Mouse (Mus musculus) heart, postnatal 36 days (tissue): ENCODE results near the gene Vps41. TPM values are rescaled to one million over a fixed set of nuclear protein-coding genes. Genes with fewer than 3 reads are reported as not detected.

Experiments used
- DNase-seq, 2 experiments: peaks; one replicate each; pipeline ENCODE4 v3.0.0; 2021 to 2022
- intact Hi-C: fragments of 180-260 bp; cut with DNase I; formaldehyde crosslinking; loops from one replicate; pipeline ENCODE4 v1.15.1; 2025
- total RNA-seq, 2 experiments: library from RNA; stranded (reverse); gene quantifications; 2 replicates each; pipeline ENCODE4 v1.2.3; 2021

Vps41 gene
- total RNA-seq, 2 experiments from 2014 or later, result 33.1 to 35.1 TPM

DNA sequence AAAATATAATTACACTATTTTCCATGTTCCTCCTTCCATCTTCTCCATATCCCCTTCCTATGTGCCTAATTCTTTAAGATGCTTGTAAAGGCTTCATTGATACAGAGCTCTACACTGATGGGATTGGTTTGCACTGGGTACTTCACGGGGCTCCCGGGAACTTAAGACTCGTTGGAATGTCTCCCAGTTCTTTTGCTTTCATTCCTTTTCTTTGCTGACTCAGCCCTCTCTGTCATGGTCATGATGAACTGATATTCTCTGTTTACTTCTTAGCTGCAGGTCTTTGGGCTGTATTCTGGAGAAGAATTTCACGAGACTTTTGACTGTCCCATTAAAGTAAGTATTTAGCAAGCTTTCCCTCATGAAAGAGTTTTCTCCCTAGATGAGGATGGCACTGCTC is 74.2 kb downstream of the Vps41 start:
- no peak for DNase-seq
- intact Hi-C loops, result no loop called here

DNA sequence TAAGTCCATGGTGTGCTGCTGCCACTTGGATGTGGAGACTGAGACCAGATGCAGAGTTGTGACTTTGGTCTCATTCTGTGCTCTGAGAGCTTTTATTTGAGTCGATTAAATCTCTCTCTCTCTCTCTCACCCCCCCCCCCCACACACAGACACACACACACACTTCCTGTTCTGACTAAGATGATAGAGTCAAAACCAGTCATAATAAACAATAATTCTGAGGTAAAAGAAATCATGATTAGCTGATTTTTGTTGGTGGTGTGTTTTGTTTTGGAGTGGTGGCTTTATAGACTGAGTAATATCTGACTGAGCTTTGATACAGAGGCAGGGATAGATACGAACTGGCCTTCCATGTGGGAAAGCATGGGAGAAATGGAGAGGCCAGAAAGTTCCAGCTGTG is 74.6 kb downstream of the Vps41 start:
- intact Hi-C loops, result no loop called here
- DNase-seq, result no peak

DNA sequence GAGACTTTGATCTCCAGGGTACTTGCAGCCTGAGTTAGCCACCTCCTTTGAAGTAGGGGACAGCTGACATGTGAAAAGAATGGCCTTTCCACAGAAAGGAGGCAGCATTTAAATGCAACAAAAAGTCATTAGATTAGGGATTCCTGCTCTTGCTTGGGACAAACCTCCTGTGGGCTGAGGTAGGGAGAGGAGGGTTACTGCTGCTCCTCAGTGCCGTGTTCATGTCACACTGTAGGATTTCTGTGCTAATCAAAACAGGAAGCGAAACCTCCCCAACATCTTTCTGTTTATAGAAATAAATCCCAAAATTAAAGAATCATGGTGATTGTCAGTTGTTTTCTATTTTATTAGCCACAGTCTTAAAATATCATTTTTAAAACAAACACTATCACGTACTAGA is 77.4 kb downstream of the Vps41 start:
- intact Hi-C loops, result no loop called here
- no peak for DNase-seq

DNA sequence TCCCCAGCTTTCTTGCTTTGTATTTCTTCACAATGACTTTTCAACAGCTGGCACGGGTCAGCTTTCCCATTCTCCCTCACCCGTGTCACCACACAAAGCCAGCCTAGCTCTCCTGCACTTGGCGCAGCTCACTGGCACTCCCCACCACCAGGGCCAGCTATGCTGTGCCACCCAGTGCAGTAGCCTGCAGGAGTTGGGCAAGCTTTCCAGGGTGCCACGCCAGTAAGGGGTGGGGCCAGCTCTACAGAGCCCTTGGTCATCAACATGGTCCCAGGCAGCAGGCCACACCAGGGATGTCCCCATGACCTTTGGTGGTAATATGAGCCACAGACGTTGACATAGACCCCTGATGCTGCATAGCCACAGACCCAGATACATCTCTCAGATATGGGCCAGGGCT is 80.5 kb downstream of the Vps41 start:
- DNase-seq, result no peak

DNA sequence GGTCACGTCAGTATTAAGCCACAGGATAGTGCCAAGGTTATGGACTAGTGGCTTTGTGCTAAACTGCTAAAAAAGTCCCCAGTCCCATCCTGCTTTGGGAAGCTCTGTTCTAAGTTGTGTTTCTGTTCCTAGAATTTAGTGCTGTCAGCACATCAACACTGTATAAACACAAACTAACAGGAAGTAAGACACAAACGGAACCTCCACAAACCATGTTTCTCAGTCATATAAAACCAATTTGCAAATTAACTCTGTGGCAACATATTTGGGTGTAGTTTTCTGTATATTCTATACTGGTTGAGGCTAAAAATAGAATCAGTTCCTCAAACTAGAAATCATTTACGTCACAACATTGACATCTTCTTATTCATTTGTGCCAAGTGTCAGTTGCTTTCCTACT is 83.3 kb downstream of the Vps41 start:
- DNase-seq, result no peak
- intact Hi-C loops, result no loop called here

More for the DNA sequence above, 80.5 kb downstream of the Vps41 start:
- intact Hi-C loops, result no loop called here

DNA sequence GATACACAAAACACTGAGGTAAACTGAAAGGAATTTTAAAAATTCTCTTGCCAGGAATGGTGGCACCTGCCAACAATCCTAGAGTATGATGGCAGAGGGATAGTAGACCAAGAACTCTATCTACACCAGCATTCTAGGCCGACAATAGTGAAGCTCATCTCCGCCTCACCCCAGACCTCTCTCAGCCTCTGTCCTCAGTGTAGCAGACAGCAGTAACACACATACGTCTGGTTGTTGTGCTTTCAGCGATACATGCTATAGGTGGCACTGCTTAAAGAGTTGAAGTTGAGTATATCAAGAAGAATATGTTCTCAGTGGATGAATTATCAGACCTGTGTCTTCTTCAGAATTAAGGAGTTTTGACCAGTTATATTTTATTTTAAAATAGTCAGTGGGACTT is 92.4 kb downstream of the Vps41 start:
- intact Hi-C loops, result loop anchor here (5.0 kb wide), 1 partner anchor 112 kb away; no protein-coding TSS in a partner anchor
- DNase-seq, result no peak

DNA sequence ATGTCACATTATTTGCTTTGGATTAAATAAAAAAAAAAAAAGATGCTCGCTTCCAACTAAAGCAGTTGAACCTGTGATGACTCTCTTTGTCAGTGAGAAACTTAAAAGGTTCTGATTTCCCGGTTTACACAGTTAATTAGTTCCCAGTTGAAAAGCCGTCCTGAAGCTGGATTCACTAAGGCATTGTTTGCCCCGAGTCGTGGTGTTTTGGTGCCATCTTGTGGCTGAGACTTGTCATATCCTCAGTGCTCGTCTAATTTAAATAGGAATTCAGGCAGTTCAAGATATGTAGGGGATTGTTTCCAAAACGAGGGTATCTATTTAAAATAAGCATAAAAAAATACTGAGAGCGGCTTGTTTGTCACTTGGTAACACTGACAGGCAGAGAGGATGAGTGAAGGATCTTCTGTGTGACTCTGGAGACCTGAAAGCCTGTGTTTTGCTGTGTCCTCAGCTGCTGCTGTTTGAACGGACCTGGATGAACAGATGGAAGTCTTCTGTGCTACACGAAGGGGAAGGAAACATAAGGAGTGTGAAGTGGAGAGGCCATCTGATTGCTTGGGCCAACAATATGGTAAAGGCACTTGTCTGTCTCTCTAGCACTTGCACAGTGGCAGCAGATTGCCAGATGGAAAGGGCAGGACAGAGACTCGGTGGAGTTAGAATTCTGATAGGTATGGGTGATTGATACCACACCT is 93.0 kb downstream of the Vps41 start:
- intact Hi-C loops, result loop anchor here (1.0 to 5.0 kb wide), 4 partner anchors 113 to 973 kb away; no protein-coding TSS in a partner anchor
- peak; percentile 39 to 49 for DNase-seq

DNA sequence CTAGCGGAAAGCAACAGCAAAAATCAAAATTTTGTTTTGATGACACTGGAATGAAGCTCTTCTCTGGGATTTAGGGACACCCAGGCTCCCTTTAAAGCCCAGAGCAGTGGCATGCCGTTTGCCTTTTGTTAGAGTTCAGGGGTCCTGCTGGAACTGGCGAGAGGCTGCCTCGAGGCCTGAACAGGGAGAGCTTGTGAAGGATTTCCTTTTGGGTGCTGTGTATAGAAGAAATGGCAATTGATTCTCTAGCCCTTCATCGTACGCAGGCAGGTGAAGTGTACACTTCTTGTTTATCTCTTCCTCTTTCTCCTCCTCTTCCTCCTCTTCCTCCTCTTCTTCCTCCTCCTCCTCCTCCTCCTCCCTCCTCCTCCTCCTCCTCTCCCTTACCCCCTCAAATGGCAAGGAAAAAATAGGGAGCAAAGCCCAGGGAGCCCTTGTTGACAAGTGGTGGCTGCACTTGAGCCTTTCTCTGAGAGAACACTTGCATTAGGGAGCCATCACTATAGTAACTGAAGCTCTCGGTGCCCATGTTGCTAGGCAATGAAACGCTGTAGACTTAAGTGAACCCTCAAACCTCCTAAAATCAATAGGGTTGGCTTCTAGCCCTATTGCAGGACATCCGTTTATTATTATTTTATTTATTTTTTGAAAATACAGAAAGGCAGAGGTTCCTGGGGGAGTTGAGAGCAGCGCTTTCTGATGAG is 107.5 kb downstream of the Vps41 start:
- no peak for DNase-seq
- intact Hi-C loops, result no loop called here

DNA sequence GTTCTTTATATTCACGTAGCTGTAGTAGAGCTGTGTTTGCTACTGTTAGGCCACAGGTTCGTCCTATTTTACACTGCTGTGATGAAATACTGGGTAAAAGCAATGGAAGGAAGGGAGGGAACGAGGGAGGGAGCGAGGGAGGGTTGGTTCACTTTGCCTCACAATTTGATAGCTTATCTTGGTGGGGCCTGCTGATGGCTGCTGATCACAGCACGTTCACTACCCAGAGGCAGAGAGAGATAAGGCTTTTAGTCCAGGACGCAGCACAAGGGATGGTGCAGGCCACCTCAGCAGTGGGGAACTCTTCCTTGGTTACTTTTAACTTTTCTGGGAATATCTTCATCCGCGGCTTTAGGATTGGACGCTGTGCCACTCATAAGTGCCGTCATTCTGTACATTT is 109.9 kb downstream of the Vps41 start:
- intact Hi-C loops, result no loop called here
- no peak for DNase-seq

DNA sequence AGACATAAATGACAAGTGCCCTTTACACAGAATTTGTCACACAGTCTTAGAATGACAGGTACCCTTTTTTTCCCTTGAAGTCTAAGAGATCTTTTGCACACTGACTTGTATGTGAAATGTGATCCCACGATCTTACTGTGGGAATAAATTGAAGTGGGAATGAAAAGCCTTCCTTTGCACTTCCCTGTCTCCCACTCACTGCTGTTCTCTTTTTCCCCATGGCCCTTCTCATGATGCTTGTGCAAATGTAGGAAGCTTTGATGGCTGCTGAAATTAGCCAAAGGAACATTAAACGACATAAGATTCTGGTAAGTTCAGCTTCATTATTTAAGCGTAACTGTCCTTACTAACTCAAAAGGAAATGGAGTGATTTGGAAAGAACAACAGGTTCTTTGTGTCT is 113.4 kb downstream of the Vps41 start:
- no peak for DNase-seq
- intact Hi-C loops, result no loop called here

DNA sequence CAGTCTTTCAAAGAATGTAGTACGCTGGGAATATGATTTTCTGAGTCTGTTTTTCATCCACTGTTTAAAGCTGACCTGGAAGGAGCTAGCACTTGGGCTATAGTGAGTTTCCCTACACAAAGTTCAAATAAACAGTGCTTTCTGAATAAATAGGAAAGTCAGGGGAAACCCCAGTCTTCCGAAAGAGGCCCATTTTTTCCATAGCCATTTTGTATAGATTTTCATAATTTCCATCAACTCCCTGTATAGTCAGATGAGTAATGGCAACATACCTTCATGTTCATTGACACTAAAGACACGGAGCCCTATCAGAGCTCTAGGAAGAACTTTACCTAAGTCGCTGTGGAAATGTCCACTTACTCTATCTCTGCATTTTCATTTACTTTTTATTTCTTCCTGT is 122.1 kb downstream of the Vps41 start:
- no peak for DNase-seq
- intact Hi-C loops, result no loop called here

DNA sequence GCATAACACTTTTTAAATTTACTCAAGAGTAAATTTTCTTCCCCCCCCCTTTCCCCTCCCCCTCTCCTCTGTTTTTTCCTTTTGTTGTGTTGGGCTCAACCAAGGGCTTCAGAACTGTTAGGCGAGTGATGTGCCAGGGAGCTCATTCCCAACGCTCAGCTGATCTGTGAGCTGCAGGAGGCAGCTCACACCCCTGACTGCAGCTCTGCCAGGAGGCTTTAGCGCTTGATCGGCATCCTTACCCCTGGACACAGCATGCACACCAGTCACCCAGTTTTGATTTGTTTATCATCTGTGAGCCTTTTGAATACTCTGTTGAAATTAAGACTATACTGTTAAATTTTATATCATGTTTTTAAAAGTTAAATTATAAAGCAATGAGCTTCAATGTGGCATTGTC is 123.3 kb downstream of the Vps41 start:
- intact Hi-C loops, result no loop called here
- no peak for DNase-seq

DNA sequence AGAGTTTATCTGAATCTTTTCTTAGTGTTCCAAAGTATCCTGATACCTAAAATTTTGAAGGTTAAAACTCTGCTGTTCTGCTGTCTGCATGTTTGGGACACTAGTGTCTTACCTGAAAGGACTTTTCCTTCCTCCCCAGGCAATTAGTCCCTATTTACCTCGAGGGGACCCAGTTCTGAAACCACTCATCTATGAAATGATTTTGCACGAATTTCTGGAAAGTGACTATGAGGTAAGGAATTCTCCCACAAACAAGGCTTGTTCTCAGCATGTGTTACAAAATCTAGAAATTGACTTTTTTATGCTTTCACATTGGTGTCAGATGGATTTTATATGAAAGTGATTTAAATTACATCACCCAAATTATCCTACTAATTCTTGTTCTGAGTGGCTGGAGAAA is 123.9 kb downstream of the Vps41 start:
- no peak for DNase-seq
- intact Hi-C loops, result no loop called here

DNA sequence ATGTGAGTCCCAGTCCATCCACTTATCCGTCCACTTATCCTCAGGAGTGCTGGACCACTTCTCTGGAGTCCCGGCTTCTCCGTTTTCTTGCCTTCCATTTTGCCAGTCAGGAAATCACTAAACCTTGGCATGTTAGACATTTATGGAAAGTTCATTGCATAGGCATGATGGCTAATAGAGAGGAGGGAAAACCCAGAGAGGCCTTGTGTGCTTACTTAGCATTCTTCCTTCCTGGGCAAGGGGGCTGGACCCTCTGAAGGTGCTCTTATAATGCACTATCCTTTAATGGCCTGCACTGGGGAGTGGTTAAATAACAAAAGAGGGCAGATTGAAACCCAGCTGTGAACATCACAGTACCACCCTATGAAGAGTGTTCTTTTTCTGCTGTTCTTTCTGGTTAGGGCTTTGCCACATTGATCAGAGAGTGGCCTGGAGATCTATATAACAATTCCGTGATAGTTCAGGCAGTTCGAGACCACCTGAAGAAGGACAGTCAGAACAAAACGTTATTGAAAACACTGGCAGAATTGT is 124.7 kb downstream of the Vps41 start:
- DNase-seq, result no peak
- intact Hi-C loops, result no loop called here

DNA sequence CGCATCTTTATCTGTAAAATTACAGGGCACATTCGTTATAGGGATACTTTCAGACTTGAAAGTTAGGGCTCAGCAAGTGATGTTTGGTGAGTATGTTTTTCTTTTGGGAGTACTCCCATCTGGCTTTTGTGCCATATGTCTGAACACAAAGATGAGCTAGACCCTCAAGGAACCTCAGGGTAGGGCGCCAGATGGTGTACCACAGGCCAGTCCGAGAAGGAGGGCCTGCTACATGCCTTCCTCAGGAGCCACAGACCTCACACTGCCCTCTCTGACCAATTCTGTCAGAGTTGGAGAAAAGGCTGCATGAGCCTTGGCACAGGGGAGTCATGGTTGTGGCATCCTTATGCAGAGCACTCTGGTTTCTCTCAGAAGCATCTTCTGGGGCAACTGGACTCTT is 125.5 kb downstream of the Vps41 start:
- intact Hi-C loops, result no loop called here
- no peak for DNase-seq

DNA sequence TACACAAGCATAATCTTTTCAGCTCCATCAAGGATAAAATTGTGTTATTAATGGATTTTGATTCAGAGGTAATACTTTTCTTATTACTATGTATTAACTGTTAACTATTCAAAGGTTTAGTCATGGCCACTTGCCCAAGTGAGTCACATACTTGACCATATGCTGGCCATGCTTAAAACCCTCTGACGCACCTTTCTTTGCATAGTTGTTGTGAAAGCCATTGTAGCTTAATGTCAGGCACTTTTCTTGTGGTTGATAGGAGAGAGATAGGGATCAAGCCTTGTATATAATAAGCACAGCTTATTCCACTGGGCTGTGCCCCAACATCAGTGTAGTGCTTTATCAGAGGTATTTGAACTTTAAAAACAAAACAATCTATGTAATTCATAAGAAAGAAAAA is 126.5 kb downstream of the Vps41 start:
- no peak for DNase-seq
- intact Hi-C loops, result no loop called here

DNA sequence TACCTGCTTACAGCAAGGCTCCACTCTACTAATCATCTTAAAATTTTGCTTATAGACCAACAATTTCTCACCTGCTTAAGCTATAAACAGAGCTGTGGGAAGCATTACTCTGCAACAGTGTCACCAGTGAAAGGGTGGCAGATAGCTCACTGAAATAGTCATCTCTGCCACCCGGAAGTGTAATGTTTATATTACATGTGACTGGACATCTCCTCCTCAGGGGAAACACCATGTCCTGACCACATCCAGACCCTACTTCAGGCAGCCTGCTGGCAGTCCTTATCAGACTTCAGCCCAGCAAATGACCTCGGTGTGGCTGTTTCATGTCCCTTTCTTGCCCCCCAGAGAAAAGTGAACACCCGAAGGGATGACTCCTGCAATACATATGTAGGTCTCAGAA is 130.3 kb downstream of the Vps41 start:
- intact Hi-C loops, result no loop called here
- DNase-seq, result no peak

DNA sequence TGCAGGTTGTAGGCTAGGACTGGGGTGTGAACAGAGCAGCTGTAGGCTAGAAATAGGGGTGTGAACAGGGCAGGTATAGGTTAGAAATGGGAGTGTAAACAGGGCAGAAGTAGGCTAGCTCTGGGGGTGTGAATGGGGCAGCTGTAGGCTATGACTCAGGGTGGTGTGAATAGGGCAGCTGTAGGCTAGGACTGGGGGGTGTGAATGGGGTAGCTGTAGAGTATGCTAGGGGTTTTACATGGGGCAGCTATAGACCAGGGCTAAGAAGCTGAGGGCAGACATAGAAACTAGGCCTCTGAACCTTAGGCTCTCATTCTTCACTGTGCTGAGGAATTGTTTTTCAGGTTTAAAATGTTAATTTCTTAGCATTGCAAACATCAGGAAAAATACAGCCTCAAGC is 132.5 kb downstream of the Vps41 start:
- intact Hi-C loops, result no loop called here
- no peak for DNase-seq

DNA sequence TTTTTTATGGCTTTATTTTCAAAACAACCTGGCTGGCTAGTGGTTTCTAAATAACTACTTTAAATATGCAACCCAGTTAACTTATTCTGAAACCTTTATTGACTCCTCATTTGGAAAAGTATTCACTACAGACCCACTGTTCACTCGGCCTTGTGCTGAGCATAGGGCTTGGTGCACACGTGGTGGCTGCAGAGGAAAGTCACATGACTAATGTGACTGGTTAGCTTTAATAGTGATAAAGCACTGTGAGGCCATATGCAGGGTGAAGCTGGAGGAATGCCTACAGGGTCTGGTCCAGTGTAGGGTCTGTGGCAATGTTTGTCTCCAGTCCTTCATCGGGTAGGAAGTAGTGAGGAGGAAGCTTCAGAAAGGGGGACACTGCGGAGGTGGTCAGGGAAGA is 134.1 kb downstream of the Vps41 start:
- intact Hi-C loops, result no loop called here
- no peak for DNase-seq

DNA sequence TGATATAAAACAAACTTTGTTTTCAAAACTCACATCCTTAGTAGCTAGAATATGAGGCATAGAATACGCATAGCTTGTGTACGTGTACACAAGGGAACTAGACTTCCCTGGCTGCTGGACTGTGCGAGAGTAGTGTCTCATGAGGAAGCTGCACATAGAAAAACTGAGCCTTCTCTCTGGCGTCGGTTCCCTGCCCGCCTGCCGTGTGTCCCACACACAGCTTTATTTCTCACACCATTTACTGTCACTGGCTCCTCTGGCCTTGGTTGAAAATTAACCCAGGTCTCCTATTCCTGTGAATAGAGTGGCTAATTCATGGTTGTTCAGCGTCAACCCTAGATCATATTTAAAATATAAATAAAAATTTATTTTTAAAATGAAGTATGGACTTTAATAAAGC is 135.6 kb downstream of the Vps41 start:
- DNase-seq, result no peak
- intact Hi-C loops, result no loop called here

DNA sequence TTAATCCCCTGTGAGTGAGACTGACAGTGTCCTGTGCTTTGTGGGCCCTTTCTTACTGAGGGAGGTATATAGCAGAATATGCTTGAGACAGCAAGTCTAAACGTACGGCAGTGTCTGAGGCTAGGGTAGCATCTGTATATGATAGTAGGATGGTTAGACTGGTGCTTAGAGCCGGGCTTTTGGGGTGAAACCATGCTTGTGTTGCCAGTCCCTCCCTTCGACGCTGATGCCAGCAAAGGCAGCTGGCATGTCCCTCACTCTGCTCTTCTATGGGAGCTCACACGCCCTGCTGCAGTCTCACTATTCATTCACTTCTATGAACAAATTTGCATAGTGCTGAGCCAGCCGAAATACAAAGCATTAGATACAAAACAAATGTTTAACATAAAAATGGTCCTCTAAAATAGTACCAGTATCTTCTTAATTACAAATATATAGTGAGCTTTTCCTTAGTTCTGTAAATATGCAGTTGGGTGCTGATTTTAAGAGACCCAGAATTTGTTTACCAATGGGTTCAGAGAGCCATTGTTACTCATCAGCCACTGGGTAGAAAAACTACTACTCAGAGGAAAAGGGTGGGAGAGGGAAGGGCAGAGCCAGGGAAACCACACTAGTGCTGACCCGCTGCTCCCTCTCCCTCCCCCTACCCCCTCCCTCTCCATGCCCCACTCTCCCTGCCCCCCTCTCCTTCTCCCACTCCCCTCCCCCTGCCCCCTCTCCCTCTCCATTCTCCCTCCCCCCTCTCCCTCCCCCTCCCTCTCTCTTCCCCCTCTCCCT is 139.1 kb downstream of the Vps41 start:
- no peak for DNase-seq
- intact Hi-C loops, result no loop called here
